Mouse (Mus musculus): ENCODE data around the gene Cbarp.
A peak's percentile ranks its signal among the peaks of the same experiment; 100 is the strongest.

Gene Cbarp

DNA sequence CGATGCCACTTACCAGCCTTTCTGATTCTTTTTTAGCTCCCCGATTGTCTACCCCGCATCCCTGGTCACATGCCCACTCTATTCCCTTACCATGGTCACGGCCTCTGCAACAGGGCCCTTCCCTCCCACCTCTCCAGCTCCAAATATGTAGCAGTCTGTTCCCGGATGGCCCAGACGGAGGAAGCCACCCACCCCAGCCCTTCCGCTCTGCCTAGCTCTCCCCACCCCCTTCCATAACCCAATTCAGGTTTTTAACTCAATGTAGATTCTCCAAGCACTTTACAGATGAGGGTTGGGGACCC is 16.1 kb upstream of the Cbarp start:
- DNase-seq (ENCODE audit: low read depth): no peak

DNA sequence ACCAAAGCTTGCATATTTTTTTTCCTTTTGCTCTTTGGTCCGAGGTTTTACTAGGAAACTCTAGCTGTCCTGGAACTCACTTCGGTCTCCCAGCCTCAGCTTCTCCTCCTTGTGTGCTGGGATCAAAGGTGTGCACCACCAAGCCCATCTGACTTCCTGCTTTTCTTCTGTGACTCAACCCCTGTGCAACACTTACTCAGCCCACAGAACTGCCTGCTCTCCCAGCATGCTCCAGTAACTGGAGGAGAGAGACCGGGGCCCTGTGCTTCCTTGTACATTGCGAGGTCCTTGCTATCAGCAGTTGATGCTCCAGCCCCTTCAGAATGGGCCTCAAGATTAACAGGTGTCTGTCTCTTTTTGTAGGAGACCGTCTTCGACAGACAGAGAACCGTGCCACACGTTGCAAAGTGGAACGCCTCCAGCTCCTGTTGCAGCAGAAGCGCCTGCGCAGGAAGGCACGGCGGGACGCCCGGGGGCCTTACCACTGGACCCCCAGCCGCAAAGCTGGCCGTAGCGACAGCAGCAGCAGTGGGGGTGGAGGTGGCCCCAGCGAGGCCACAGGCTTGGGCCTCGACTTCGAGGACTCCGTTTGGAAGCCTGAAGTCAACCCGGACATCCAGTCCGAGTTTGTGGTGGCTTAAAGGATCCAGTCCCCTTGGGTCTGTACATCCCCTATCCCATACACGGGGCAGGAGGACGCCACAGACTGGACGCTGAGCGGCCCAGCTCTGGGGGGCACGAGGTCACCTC is 15.5 kb upstream of the Cbarp start:
- peak; percentile 45 for DNase-seq (ENCODE audit: low read depth)

DNA sequence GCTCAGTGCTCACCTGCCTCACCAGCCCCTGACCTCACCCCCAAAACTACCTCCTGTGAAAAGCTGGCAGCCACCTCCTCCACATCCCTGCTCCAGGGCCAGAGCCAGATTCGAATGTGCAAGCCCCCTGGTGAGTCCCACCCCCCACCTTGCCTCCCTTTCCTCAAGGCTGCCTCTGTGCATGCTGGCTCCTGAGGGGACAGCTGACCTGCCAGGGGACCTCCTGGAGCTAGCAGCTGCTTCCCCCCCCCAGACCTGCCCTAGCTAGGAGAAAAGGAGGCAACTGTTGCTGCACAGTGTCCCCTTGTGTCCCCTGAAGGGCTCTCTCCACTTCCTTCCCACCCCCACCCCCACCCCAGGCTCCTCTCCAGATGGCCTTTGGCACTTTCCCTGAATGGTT is 14.6 kb upstream of the Cbarp start:
- no peak for DNase-seq (ENCODE audit: low read depth)

DNA sequence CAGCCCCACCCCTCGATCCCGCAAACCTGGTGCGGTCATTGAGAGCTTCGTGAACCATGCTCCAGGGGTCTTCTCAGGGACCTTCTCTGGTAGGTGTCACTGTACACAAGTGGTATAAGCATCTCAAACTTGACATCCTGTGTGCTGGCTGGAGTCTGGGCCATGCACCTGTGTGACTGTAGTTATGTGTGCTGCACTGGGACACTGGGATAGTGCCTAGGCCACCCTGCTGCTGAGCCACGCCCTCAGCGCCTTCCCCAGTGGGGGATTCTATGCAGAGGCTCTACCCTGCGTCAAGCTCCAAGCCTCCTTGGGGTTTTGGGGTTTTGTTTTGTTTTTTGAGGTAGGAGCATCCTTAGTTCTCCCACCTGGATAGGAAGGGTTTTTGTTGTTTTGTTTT is 13.7 kb upstream of the Cbarp start:
- no peak for DNase-seq (ENCODE audit: low read depth)

DNA sequence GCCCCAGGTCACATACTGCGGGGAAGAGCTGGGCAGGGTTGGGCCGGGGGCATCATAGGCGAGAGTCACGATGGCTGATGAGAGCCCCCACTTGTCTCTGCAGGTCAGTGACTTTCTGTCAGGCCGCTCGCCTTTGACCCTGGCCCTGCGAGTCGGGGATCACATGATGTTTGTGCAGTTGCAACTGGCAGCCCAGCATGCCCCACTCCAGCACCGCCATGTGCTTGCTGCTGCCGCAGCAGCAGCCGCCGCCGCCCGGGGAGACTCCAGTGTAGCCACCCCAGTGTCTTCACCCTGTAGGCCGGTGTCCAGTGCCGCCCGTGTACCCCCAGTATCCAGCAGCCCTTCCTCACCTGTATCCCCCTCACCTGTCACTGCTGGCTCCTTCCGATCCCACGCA is 13.1 kb upstream of the Cbarp start:
- DNase-seq (ENCODE audit: low read depth): no peak

DNA sequence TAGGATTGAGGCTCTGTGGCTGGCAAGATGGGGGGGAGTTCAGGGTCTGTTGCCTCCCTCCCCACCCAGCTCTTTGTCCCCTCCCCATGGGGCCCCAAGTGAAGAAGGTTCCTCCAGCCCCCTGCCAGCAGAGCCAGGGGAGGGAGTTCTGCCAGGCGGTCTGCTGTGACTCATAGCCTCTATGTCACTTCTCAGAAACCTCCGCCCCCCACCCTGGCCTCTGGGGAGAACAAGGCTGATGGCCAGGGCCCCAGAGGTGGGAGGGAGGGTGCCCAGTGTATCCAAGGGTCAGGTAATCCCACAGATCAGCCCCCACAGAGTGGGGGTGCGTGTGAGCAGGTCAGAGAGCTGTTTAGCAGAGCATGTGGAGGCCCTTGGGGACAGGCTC is 12.2 kb upstream of the Cbarp start:
- peak; percentile 80 for DNase-seq (ENCODE audit: low read depth)

DNA sequence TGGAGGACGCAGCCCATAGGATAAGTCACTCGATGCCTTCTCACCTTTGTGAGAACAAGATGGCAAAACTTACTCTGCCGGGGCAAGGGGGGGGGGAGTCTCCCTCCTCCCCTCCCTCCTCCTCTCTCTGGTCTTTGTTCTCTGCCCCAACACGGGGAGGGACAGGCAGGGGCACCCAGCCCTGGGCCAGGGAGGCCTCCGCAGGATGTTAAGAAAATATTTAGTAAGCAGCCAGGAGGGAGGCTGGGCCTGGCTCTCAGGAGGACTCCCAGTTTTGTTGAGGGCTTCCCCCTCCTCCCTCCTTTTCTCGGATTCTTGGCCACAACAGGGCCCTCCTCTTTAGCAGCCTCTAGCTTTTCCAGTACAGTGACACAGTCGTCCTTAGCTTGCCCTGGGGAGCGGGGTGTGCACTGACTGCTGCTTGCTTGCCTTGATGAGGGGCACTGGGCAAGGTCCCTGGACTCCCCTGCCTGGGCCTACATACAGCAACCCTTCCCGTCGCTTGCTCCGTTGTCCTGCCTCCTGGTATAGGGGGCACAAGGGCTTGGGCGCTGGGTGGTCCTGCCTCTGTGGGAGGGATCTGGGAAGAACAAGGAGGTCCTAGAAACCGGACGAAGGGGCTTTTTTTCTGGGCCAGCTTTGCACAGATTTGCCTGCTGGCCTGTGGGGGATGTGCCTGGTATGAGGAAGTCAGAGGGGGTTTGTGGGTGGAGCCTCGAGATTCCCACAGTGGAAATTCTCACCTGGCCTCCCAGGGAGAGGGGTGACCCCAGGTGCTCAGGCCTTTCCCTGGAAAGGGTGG is 11.6 kb upstream of the Cbarp start:
- peak; percentile 88 for DNase-seq (ENCODE audit: low read depth)

DNA sequence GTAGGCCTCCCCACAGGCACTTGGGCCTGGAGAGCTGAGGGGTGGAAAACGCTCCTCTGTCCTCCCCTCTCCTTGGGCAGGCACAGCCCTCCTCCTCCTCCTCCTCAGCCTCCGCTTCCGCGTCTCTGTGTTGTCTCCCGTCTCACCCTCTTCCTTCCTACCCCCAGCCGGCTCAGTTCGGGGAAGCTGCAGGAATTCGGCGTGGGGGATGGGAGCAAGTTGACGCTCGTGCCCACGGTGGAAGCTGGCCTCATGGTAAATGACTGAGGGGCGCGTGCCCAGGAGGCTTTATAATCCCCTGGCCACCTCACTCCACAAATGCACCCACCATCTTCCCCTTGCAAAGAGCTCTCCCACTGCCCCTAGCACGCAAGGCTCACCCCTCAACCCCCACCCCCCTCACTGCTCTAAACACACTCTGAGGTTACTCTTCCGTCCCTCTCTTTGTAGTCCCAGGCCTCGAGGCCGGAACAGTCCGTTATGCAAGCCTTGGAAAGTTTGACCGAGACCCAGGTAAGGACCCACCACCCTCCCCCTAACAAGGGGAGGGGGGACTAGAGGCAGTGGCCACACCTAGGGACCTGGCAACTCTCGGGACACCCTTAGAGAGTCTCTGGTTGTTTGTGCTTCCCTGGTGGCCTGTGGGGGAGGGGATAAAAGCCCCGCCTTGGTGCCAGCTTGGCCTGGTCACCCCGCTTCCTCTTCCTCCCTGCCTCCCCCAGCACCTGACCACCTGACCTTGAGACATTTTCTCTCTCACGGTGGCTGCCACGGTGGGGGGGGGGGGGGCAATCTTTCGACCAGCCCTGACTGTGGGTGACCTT is 10.8 kb upstream of the Cbarp start:
- DNase-seq (ENCODE audit: low read depth): peak; percentile 84

DNA sequence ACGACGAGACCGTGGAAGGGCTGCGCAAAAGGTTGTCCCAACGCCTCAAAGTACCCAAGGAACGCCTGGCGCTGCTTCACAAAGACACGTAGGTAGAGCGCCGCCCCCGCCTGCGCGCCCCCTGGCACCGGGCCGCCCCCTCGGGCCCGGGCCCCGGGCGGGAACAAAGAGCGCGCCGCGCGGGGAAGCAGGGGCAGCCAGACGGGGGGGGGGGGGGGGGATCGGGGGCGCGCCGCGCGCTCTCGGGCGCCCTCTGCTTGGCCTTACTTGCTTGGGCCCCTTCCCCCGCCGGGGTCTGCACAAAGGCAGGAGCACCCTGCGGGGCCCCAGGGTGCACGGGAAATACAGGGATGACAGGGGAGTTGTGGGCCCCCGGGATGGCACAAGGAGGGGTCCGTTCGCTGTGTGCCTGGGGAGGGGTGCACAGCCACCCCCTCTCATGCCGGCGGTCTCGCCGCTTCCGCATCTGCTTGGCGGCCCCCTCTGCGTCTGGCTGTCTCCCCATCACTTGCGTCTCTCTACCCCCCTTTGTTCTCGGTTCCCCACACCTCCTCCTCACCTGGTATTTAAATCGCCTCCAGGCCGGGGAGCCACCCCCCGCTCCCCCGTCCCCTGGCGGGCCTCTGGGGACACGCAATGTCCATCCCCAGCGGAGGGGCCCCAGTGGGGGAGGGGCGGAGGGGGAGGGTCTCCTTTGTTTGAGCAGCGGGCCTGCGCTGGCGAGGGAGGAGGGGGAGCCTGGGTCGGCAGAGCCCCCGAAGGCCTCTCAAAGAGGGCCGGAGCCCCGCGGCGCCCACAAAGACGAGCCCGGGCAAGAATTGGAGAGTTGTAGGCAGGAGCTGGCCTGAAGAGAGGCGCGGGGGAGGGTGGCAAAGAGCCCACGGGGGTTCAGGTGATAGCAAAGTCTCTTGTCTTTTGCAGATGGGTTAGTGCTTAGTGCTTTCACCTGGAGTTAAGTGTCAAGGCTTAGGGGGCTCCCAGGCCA is 9.9 kb upstream of the Cbarp start:
- peak; percentile 84 for DNase-seq (ENCODE audit: low read depth)

DNA sequence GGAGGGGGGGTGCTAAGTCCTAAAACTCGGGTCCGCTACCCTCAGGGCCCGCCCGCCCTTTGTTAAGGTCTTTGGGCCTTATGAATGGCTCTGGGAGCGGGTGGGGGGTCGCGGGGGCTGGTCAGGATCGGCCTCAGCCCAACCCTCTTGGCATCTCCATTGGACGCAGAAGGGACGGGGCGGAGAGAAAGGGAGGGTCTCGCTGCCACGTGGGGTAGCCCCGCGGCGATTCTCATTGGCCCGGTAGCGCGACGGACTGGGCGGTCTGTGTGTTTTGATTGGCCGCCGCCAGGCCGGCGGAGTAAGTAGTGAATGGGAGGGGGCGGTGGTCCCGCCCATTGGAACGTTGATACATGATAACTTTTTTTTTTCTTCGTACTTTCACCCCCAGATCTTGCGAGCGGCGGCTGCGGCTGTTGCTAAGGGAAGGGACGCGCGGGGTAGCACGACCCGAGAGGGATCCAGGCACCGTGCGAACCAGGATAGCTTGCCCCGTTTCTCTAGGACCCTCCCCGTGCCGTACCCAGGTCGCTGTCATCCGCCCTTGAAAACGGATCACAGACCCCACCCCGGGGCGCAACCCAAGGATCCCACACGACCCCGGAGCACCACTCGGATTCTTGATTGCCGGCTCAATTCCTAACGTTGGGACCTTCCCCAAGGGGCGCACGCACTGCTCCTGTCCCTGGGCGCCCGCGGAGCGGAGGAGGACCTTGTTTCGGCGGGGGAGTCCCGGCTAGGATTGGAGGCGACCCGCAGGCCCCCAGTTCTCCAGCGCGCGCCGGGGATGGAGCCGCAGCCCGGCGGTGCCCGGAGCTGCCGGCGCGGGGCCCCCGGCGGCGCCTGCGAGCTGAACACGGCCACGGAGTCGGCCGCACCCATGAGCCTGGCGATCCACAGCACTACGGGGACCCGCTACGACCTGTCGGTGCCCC is 8.9 kb upstream of the Cbarp start:
- DNase-seq (ENCODE audit: low read depth): peak; percentile 100

DNA sequence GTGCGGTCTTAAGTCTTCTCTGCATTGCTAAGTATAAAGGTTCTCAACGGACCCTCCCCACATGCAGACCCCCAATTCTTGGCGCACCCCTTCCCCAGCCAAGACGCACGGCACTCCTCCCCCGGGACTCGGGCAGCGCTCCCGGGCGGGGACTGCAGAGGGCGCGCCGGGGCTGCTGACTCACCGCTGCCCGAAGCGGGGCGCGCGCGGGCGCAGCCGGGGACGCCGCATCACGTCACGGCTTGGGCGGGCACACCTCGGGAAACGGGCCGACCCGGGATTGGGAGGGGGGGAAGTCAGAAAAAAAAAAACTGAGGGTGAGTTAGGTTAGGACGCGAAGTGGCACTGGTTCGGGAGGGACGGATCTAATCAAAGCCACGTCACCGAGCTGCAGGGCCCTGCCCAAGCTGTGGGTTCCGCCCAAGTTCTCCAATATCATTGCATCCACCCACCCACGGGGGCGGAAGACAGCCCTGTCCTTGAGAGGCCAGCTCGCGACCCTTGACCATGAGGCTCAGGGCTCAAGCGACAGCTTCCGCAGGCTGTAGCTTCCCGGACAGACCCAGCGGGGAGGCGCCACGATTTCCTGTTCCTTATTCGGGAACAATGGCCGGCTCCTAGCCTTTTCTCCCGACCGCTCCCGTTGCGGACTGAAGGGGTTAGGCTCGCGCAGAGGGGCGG is 8.1 kb upstream of the Cbarp start:
- peak; percentile 98 for DNase-seq (ENCODE audit: low read depth)

DNA sequence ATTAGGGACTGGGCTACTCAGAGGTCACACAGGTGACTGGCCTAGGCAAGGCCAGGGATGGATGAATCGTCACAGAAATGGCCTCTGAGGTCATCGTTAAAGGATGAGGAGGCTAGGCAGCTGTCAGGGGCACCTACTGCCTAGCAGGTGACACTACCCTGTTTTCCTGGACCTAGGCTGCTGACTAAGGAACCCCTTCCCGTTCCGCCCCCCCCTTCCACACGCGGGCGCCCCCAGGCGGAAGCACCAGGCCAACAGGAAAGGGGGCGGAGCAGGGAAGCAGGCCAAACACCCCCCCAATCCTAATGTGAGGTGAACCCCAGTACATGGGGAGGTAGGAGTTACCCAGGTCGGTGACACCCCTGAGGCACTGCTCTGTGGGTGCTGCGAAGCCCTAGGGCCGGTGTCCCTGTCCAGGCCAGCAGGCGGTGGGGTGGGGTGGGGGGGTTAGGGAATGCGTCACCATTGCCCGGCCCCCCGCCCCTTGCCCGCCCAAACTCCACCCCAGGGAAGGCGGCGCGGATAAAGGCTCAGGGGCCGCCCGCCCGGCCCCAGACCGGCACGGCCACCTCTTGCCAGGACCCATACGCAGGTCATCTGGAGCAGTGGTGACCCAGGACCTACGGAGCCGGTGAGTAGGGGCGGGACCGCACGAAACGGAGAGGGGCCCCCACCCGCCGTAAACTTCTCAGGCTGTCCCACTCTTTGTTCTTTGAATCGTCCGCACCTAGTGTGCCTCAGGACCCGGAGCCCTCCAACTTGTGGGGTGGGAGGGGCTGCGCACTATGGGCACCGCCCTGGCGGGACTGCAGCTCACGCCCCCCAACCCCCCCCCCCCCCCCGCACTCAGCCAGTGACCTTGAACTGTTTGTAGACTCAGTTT is 7.3 kb upstream of the Cbarp start, which contains the start of gene Midn:
TSS of gene Midn (plus strand) at position 554 of the 883 bp plus-strand sequence.
- DNase-seq (ENCODE audit: low read depth): peak; percentile 93

DNA sequence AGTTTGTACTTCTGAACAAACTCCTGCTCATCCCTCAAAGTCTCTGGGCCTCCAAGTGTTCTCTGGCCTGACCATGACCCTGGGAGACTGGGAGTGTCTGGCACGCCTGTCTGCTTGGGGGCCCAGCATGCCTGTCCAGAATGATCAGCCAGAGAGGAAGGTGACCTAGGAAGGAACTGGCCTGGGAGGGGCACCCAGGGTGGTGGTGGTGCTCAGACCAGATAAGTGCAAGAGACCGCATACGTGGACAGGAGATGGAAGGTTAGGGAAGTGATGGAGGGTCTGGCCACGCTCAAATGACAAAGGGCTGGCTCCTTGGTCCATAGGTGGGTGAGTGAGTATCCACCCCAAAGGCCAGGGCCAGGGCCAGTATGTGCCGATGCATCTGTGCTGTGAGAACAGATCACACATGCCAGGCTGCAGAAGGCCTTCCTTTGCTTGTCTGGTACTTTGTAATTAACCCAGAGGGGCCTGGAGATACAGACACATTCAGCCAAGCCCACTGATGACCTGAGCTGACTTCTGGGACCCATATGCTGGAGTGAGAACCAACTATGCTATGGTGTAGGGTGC is 6.6 kb upstream of the Cbarp start:
- DNase-seq (ENCODE audit: low read depth): no peak

DNA sequence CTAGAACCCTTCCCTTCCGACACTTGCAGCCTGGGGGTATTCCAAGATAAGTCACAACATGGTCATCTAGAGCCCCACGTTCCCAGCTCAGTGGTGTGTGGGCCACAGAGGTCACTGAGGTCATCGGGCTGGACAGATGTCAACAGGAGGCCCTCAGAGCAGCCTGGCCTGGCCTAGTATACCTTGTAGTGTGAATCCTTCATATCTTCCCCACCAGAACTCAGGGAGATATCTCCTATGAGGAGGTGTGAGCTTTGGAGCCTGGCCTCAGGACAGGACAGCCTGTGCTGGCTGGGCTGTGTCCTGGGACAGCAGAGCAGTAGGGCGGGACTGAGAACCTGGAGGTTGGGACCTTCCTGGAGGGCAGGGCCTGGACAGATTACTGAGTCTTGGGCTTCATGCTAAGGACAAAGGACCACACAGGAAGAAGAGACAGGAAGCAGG is 6.0 kb upstream of the Cbarp start:
- no peak for DNase-seq (ENCODE audit: low read depth)

DNA sequence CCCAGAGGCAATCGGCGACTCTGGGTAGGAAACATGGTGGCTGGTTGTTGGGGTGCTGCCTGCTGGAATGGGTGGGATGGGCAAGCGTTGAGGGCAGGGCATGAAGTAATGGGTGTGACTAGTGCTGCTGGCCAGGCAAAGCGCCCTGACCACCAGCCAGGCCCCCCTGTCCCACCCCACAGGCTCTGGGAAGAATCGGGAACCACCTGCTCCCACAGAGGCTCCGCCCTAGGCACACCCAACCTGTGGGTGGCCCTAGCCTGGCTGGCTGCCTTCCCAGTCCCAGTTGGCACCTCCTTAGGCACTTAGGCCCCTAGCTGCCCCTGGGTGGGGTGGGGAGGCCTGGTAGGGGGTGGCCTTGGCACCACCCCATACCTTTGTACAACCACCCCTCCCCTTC is 5.3 kb upstream of the Cbarp start:
- DNase-seq (ENCODE audit: low read depth): peak; percentile 36

DNA sequence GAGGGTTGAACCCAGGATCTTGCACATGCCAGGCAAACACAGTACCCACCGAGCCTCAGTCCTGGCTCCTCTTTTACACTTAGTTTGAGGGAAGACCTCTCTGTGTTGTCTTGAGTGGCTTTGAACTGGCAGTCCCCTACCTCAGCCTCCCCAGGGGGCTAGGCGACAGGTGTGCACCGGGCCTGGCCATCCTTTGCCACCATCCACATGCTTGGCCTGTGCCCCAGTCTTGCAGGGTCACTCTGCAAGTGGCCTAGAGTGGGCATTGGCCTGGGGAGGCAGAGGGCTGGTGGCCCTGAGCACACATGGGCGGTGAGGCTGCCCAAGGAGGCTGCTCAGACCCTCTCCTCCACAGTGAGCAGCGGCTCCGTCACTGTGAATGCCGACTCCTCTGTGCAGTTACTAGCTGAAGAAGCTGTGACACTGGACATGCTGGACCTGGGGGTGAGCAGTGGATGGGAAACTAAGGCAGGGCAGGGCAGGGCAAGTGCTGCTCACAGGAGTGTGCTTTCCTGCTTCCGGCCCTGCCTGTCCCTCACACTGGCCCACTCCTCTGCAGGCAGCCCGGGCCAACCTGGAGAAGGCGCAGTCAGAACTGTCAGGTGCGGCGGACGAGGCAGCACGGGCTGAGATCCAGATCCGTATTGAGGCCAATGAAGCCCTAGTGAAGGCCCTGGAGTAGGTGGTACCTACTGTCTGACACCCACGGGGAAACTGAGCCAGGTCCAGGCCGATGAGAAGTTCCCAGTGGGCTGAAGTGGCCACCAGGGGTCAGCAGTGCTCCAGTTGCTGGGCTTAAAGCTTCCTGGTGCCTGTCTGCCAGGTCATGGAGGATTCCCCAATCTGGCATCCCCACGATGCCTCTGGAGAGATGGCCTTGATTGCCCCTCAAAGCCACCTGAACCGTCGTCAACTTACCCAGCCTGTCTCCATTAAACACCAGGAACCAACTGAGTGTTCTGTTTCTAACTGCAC is 4.5 kb upstream of the Cbarp start:
- DNase-seq (ENCODE audit: low read depth): peak; percentile 89

DNA sequence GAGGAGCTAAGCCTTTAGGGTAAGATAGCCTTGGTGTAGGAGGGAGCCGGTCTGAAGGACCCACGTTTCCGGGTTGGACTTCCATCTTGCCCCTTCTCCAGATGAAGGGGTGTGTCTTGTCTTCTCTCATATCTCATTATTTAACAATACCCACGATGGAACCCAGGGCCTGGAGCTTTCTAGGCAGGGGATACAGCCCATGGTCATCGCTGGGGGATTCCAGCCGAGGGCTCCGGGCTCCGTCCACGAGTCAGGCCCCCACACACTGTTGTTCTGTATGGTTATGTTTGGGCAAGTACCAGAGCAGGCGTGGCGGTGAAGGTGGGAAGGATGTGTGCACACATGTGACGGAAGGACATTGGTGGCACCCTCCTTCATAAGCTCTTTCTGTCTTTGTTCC is 3.5 kb upstream of the Cbarp start:
- DNase-seq (ENCODE audit: low read depth): no peak
